Mouse (Mus musculus) G1E (cell line): ENCODE results near the gene Ndufa5. TPM values are rescaled to one million over a fixed set of nuclear protein-coding genes. Genes with fewer than 3 reads are reported as not detected.

Experiments used
- ATAC-seq: 2 replicates; pipeline ENCODE4 v1.8.0; 2016; ENCODE audit warnings: mild to moderate bottlenecking; ENCODE audit not compliant: insufficient number of reproducible peaks, poor library complexity, low FRiP score, severe bottlenecking; ENCODE audit errors: extremely low read depth
- DNase-seq: peaks from one replicate; pipeline ENCODE4 v3.0.0; 2012; ENCODE audit warnings: low spot score
- H3K27me3 ChIP-seq: 2 replicates; pipeline ENCODE4 v1.6.1; 2012; ENCODE audit warnings: mild to moderate bottlenecking, low read length, inconsistent platforms; ENCODE audit not compliant: insufficient read depth
- H3K36me3 ChIP-seq: replicated peaks from 2 replicates; pipeline ENCODE3; 2012; ENCODE audit warnings: mild to moderate bottlenecking, inconsistent platforms
- H3K4me1 ChIP-seq: 2 replicates; pipeline ENCODE4 v1.6.1; 2012; ENCODE audit warnings: low read depth, low read length, inconsistent platforms, mixed read lengths; ENCODE audit not compliant: insufficient read depth
- H3K4me3 ChIP-seq: 2 replicates; pipeline ENCODE4 v1.5.1; 2012; ENCODE audit warnings: low read depth, mild to moderate bottlenecking, inconsistent platforms, low read length, moderate library complexity, mixed read lengths
- H3K9me3 ChIP-seq: replicated peaks from 2 replicates; pipeline ENCODE4 v1.6.1; 2012; ENCODE audit warnings: inconsistent platforms
- CTCF ChIP-seq: IDR thresholded peaks from 2 replicates; pipeline ENCODE4 v1.5.1; 2012; ENCODE audit warnings: low read depth, low read length, inconsistent platforms, mixed read lengths
- GATA1 ChIP-seq: IDR thresholded peaks from 2 replicates; pipeline ENCODE4 v1.6.1; 2012; ENCODE audit warnings: borderline replicate concordance, low read length, inconsistent platforms, mixed read lengths
- GATA2 ChIP-seq: IDR thresholded peaks from 2 replicates; pipeline ENCODE4 v1.6.1; 2012; ENCODE audit warnings: low read depth, low read length, inconsistent platforms, borderline replicate concordance
- POLR2AphosphoS5 ChIP-seq: IDR thresholded peaks from 2 replicates; pipeline ENCODE4 v1.6.1; 2012; ENCODE audit warnings: low read depth, low read length, inconsistent platforms; ENCODE audit not compliant: insufficient replicate concordance
- TAL1 ChIP-seq: conservative IDR thresholded peaks from 2 replicates; pipeline ENCODE4 v1.6.1; 2012; ENCODE audit warnings: low read depth, low read length, inconsistent platforms, mixed read lengths
- polyA plus RNA-seq: library from polyadenylated mRNA; stranded (reverse); fragments of >175 nt; gene quantifications from 2 replicates; pipeline ENCODE4 v1.2.3, GENCODE M21; 2012
- total RNA-seq, 2 experiments: library from RNA; stranded (forward) in 1 of 2; stranded (reverse) in 1 of 2; fragments of 200-1000 nt in 1 of 2; fragments of >200 nt in 1 of 2; fragmentation: Nextera tagmentation in 1 of 2; gene quantifications; 2 replicates each; pipeline ENCODE4 v1.2.3; 2014 to 2017

The Ndufa5 gene
- total and polyA plus RNA-seq, 3 experiments, result 8.3 to 401 (median 55.7) TPM

DNA sequence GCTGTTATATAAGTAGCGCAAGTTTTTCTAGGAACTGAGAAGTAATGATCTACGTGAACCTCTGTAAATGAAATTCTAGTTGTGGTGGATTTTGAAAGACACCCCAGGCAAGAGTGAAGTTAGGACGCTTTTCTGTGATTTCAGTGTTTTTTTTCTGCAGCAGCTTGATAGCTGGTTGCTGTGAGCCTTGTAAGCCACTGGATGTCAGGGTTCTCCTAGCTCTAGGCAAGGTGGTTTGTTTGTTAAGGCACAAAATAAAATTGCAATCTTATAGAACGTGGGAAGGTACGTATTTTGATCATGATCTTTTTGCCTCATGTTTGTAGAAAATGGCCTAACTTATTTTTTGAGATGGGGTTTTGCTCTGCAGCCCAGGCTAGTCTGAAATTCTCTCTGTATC is 41.1 kb upstream of the Ndufa5 start:
- Histone ChIP-seq H3K4me1 (no peaks in the 10 kb centered on the region), H3K9me3 (no peaks in the 10 kb centered on the region), H3K27me3 (0 out of 2 replicates have a peak, but pooled peaks cover 2% of the 10 kb centered on the region), H3K4me3 (no peak overlapping the region), H3K36me3 (no peaks in the 10 kb centered on the region)
- ATAC-seq (no peak), DNase-seq (no peak)
- TF ChIP-seq GATA1, result no peak
- no peak for TF ChIP-seq POLR2AphosphoS5
- TF ChIP-seq GATA2, result no peak
- no peak for TF ChIP-seq CTCF
- TF ChIP-seq TAL1, result no peak

DNA sequence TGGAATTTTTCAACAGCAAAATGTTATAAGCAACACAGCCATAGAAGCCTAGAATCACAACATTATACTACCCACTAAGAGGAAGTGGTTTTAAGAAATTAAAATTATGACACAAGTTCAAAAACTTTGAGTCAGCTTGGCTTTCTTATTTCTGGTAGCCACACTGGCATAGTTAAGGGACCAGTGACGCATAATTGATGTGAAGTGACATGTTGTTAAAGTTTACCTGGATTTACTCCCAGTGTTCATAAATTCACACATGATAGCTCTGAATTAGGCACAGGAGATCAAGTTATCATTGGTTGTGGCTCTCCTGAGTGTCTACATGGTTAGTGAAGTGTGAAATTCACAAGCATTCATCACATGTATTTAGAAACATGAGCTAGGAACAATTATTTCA is 37.1 kb upstream of the Ndufa5 start:
- H3K36me3 ChIP-seq, result no peaks in the 10 kb centered on the region
- H3K4me3 ChIP-seq, result no peak overlapping the region
- no peaks in the 10 kb centered on the region; the same call in 1 of the 2 replicates for H3K4me1 ChIP-seq
- no peak for ATAC-seq
- H3K9me3 ChIP-seq, result no peaks in the 10 kb centered on the region
- DNase-seq, result no peak
- TF ChIP-seq GATA2 (no peak), TAL1 (no peak), GATA1 (no peak)
- 0 out of 2 replicates have a peak, but pooled peaks cover 2% of the 10 kb centered on the region for H3K27me3 ChIP-seq

GRCm38 (mm10) chr6:24564081-24564480 is 36.3 kb upstream of the Ndufa5 start:
- H3K4me1 ChIP-seq, result no peaks in the 10 kb centered on the region; the same call in 1 of the 2 replicates
- no peak for ATAC-seq
- peaks cover 6% of the 10 kb centered on the region; the same call in 1 of the 2 replicates for H3K27me3 ChIP-seq
- H3K9me3 ChIP-seq, result no peaks in the 10 kb centered on the region
- no peak for DNase-seq
- H3K36me3 ChIP-seq, result no peaks in the 10 kb centered on the region
- no peak overlapping the region for H3K4me3 ChIP-seq
- TF ChIP-seq POLR2AphosphoS5 (no peak), CTCF (no peak), GATA1 (no peak), TAL1 (no peak), GATA2 (no peak)

DNA sequence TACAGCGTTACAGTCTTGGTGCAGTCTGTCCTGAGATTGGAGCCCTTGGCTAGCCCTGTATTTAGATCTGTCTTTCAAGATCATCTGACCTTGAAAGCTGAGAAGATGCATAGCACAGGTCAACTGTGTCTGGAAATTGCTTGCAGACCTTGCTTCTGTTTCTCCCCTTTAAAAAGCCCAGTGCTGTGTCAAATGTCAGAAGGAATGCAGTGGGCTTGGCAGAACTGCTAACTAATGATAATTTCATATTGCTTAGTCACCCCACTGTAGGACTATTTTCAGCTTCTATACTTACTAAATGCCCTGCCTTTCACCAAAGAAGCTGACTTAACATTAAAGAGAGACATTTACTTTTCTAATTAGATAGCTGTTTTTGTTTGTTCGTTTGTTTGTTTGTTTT is 27.7 kb upstream of the Ndufa5 start:
- Histone ChIP-seq H3K27me3 (peaks cover 4% of the 10 kb centered on the region; the same call in 1 of the 2 replicates), H3K9me3 (no peaks in the 10 kb centered on the region), H3K4me1 (no peaks in the 10 kb centered on the region), H3K36me3 (no peaks in the 10 kb centered on the region), H3K4me3 (no peak overlapping the region)
- TF ChIP-seq GATA2 (no peak), POLR2AphosphoS5 (no peak), TAL1 (no peak), CTCF (no peak)
- ATAC-seq (no peak), DNase-seq (no peak)

DNA sequence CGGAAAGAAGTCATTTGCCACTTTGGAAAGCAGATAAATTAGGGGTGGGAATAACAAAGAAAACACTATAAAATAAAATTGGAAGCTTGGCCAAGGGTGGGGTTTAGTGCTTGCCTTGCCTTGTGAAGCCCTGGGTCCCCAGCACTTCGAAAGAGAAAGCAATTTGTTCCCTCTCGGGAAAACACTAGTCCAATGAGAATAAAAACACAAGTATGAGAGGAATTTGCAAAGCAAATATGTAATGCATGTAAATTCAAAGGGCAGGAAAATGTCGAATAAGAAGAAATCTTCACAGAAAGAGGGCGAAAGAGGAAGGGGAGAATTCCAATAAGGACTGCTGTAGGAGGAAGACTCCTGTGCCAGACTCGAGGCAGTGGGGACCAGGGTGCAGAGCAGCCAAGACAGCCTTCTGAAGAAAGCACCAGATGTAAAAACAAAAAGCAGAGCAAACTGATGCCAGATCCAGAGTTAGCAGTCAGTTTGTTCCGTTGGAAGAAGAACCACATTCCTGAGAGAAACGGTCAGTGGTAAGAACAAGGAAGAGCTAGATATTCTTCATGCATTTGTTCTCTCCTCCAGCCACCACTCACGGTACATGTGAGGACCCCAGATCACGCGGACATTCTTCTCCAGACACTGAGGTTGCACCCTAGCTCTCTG is 26.7 kb upstream of the Ndufa5 start:
- Histone ChIP-seq H3K36me3 (no peaks in the 10 kb centered on the region), H3K27me3 (peaks cover 2% of the 10 kb centered on the region; the same call in 1 of the 2 replicates), H3K9me3 (no peaks in the 10 kb centered on the region), H3K4me1 (no peaks in the 10 kb centered on the region), H3K4me3 (no peak overlapping the region)
- ATAC-seq (no peak), DNase-seq (no peak)
- TF ChIP-seq GATA2, result no peak
- no peak for TF ChIP-seq CTCF
- TF ChIP-seq GATA1, result no peak
- no peak for TF ChIP-seq POLR2AphosphoS5
- TF ChIP-seq TAL1, result no peak

DNA sequence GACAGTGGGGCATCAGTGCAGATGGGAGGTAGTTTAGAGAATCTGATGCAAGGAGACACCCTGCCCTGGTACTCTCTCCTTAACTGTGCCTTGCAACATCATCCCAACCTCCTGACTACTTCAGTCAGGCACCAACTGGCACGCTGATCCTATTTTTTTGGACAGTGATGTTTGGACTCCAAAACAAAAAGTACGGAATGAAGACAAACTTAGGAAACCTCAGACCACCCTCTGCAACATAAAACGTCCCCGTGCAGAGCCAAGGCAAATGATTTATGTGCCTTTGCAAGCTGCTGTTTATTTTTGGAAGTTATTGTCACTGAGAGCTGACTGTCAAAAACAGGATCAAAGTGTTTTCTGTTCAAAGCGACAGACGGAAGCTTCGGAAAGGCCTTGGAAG is 24.2 kb upstream of the Ndufa5 start:
- DNase-seq (no peak), ATAC-seq (no peak)
- no peak overlapping the region for H3K4me3 ChIP-seq
- H3K9me3 ChIP-seq, result no peaks in the 10 kb centered on the region
- TF ChIP-seq GATA2 (no peak), TAL1 (no peak), POLR2AphosphoS5 (no peak), CTCF (no peak), GATA1 (no peak)
- no peaks in the 10 kb centered on the region for H3K27me3 ChIP-seq
- no peaks in the 10 kb centered on the region for H3K4me1 ChIP-seq
- no peaks in the 10 kb centered on the region for H3K36me3 ChIP-seq
